Mouse (Mus musculus): ENCODE data around the gene Hist1h4k.

Hist1h4k gene

DNA sequence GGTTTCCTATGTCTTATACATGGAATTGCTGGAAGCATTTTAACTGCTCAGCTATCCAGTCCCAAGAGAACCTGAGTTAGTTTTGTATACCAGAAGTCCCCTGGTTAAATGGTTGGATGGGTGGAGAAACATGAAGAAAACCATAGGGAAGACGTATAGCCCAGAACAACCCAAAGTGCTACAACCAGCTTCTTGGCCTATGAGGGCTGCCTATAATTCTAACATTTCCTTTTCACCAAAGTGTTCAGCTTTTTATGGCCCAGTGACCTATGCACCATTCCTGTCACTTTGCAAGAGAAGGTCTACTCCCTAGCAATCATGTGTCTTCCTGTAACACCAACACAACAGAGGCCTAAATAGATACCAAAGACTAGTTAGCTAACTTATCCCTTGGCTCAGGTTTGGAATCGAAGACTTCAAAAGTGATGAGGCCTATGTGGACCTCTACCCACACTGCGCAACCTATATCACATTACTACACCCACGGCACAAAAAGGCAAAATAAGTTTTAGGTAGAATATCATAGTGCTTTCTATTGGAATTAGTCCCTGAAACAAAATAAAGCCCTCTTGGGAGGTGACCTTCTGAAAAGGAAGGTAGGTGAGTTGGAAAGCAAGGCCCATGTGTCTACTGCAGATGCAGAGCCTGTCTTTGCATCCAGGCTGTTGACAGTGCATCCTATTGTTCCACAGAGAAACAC lies 31.8 kb downstream of the Hist1h4k start:
- peak; percentile 70 for DNase-seq (ENCODE audit: low spot score)

DNA sequence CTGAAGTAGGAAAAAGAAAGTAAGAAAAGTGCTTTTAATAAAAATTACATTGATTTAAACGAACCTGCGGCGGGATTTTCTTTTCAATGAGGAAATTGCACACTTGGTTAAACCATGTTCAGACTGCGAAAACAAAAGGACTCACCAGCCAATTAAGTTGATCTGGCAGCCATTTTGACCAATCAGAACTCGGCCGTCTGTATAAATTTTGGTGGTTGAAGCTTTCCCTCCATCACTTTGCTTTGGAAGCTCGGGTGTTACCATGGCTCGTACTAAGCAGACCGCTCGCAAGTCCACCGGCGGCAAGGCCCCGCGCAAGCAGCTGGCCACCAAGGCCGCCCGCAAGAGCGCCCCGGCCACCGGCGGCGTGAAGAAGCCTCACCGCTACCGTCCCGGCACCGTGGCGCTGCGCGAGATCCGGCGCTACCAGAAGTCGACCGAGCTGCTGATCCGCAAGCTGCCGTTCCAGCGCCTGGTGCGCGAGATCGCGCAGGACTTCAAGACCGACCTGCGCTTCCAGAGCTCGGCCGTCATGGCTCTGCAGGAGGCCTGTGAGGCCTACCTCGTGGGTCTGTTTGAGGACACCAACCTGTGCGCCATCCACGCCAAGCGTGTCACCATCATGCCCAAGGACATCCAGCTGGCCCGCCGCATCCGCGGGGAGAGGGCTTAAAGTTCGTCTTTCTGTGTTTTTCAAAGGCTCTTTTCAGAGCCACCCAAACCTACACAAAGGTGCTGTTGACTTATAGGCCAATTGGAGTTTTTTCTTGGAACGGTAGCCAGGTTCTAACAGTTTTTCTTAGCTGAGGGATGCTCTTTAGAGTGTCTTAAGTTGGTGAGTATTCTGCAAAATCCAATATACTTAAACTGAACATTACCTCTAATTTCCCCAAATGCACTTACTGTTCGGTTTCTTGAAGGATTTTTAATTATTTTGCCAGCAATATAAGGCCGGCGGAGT lies 32.6 kb downstream of the Hist1h4k start, which contains the start of gene Hist1h3h:
Gene Hist1h3h (plus strand): TSS at position 263 of the 961 bp plus-strand sequence.
- peak; percentile 95 for DNase-seq (ENCODE audit: low spot score)

DNA sequence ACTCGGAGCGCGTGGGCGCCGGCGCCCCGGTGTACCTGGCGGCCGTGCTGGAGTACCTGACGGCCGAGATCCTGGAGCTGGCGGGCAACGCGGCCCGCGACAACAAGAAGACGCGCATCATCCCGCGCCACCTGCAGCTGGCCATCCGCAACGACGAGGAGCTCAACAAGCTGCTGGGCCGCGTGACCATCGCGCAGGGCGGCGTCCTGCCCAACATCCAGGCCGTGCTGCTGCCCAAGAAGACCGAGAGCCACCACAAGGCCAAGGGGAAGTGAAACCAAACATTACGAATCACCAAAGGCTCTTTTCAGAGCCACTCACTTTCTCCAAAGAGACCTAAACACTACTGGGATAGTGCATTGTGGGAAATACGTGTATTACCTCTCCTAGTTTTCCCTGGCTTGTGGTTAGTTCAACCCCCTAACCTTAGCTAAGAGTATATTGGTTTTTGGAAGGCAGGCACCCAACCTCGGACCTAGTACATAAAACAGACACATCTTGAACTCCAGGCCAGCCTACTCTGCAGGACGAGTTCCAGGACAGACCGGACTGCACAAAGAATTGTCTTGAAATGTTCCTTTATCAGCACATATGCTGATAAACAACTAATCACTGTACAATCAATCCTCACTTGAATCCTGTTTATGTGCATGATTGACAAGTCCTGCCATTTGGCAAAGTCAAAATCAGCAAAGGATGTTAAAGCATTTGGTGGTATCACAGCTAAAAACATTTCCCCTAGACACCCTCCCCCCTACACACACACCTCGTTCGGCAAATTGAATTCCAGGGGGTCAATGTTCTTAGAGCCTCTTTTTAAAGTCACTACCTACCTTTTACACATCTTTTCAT lies 33.5 kb downstream of the Hist1h4k start:
- DNase-seq (ENCODE audit: low spot score): peak; percentile 74

DNA sequence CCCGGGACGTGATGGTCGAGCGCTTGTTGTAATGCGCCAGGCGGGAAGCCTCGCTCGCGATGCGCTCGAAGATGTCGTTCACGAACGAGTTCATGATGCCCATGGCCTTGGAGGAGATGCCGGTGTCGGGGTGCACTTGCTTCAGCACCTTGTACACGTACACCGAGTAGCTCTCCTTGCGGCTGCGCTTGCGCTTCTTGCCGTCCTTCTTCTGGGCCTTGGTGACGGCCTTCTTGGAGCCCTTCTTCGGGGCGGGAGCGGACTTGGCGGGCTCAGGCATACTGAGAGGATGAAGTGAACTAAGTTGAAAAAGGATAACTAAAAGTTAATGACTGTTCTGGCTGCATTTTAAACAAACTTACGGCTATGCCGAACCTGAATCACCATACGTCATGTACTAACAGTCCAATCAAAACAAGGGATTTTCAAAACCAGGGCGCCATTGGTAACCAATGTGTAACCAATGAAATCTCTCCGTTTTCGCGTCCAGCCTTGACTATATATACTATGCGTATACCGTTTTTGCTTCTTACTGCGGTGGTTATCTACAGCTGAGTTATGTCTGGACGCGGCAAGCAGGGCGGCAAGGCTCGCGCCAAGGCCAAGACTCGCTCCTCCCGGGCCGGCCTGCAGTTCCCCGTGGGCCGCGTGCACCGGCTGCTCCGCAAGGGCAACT lies 34.3 kb downstream of the Hist1h4k start, which contains the start of the genes Hist1h2bl and Hist1h2ai:
Gene Hist1h2bl (minus strand): TSS at position 280 of the 676 bp plus-strand sequence.
Gene Hist1h2ai (plus strand): TSS at position 559 of the 676 bp plus-strand sequence.
- DNase-seq (ENCODE audit: low spot score): peak; percentile 98

DNA sequence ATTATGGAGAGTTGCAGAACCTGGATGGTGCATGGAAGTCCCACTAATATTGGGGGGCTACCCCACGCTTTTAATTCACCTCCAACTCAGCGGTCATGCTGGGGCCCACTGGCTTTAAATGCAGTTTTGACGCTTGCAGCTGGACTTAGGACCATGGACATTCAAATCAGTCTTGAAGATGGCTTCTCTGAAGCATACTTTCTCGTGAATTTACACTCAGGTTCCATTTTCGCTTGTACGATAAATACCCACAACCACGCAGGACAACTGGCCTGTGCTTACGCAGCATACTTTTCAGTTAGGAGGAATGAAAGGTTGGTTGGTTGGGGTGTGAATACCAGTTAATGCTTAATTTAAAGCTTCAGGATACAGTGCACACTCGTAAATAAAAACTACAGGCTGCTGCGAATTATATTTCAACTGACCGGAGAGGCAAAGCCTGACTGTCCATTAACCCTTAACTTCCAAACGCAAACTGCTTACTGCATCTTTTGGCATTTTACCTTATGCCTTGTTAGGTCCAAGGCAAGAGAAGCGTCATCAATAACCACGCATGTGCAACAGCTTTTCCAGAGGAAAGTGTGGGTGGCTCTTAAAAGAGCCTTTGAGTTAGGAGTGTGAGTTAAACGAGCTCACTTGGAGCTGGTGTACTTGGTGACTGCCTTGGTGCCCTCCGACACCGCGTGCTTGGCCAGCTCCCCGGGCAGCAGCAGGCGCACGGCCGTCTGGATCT lies 35.0 kb downstream of the Hist1h4k start:
- DNase-seq (ENCODE audit: low spot score): peak; percentile 74

DNA sequence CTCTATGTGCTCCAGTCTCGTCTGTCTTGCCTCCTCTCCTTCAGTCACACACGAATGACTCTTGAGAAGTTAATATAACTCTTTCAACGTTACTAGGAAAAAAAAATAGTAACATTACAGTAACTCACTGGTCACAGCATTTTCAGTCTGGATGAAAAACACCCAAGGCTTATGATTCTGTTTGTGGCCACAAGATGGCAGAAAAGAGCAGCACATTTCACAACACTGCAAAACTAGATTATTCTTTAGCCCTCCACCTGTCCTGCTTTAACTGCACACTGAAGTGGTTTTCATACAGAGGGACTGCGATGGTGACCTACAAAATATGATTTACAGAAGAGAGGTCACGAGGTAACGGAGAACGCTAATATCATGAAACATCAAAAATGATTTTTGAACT lies 35.6 kb downstream of the Hist1h4k start:
- DNase-seq (ENCODE audit: low spot score): peak; percentile 84

DNA sequence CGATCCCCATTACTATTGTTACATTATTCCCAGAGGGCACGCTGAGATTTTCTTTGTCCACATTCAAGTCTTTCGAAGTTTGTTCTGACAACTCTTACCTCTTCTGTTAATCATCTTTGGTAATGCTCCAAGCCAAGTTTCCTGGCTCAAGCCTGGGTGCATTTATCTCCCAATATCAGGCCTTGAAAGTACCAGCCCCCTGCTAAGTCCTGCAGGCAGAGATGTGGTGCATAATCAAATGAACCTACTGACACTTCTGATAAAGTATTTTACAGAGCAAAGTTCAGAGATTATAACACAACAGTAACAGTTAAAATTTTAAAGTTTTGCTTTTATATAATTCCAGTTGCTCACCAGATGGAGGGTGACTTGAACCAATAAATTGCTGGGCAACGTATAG lies 38.6 kb downstream of the Hist1h4k start:
- no peak for DNase-seq (ENCODE audit: low spot score)

DNA sequence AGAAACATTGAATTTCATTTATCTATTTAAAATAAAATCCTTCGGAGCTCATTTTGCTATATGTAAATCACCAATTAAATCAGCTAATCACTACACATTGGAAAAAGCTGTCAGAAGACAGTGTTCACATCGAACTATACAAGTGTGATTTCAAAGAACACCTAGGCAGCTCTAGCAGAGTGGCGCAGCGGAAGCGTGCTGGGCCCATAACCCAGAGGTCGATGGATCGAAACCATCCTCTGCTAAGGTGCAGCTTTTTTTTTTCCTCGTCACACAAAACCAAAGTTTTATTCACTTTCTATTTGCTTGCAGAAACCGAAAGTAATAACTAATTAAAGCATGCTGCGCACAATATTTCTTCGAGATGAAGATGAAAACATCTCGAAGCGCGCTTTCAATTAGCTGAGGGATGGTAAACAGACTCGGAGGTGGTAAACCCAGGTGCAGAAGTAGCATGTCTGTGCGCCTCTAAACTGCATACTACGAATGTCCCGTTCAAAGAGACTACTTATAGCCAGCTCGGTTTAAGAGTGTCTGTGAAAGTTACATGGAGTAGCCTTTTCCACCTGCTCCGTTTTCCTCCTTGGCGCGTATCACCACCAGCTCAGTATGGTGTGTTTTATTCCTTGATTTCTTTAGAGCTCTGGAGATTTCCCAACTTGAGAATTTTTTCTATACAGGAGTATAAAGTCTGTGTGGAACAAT lies 39.3 kb downstream of the Hist1h4k start:
- peak; percentile 77 for DNase-seq (ENCODE audit: low spot score)

DNA sequence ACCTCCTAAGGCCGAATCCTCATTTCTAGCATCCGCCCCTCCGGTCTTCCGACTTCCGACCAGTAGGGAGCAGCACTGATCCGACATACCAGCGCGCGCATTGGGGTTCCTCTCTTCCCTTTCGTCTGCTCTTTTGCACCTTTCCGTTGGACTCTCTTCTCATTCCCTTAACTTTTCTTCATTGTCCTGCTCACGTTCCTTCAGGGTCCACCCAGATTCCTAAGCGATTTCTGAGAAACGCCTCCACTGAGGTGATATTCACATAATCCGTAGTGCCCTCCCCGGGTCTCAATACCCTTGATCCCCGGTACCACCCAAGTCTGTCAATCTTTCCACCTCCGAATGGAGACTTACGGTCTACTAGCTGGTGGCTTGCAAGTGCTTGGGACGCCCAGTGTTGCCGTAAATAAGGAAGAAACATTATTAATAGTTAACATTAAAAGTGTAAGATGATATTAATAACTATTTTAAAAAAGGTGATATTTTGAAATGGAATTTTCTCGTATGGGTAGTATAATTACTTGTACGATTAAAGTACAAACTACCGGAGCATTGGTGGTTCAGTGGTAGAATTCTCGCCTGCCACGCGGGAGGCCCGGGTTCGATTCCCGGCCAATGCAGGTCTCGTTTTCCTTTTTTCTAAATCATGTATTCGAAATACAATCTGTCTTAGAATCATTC lies 40.1 kb downstream of the Hist1h4k start:
- DNase-seq (ENCODE audit: low spot score): peak; percentile 90

DNA sequence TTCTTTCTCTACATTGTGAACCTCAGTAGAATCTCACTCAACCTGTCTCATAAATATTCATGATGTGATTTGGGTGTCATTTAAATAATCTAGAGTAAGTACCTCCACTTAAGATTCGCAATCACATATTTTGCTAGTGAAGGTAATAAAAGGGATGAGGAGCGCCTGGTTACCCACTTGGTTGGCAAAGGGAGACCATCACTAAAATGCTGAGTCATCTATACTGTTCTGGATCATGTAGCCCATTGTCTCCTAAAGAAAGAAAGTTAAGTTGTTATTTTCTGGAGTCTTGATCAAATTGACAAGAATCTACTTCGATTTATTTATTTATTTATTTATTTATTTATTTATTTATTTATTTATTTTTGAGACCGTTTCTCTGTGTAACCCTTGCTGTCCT lies 43.6 kb downstream of the Hist1h4k start:
- DNase-seq (ENCODE audit: low spot score): no peak
